Mouse (Mus musculus): ENCODE results near the gene Lrrc8d. TPM values are rescaled to one million over a fixed set of nuclear protein-coding genes. Genes with fewer than 3 reads are reported as not detected.
"Not testable (repeated sequence)": the region's sequence is repeated elsewhere in the genome, so short reads cannot be mapped to it uniquely, and the experiment has no call there.

Lrrc8d gene
- polyA plus RNA-seq, 1 experiment from 2014 or later = 35.7 TPM

DNA sequence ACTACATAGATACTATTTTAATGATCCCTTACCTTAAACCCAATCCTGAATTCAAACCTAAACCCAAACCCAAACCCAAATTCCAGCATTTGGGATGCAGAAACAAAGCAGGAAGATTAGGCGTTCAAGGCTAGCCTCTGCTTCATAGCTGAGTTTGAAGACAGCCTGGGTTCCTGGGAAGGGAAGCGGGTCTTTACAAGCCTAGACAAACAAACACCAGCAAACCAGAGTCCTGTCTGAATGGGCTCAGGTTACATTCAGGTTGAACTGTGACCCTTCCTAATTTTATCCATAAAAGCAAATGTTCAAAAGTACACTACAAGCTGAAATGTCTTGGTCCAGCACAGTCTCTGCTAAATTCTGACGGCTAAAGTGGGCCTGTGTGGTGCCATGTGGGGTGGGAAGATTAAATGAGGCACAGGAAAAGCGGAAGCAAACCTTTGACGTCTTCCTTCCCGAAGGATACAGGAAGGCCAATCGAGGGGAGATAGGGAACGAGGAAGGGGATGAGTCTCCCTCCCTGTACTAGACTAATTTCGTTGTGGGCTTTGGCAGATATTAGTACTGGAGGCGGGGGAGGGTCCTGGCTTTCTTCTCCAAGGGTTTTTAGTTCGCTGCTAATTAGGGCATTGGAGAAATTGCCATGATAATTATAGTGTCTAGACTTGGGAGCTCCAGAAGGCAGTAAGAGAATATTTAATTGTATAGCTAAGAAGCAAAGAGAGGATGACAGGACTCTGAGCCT, 160.1 kb downstream of the Lrrc8d start:
- no peak for ATAC-seq (ENCODE audit: low read depth)

DNA sequence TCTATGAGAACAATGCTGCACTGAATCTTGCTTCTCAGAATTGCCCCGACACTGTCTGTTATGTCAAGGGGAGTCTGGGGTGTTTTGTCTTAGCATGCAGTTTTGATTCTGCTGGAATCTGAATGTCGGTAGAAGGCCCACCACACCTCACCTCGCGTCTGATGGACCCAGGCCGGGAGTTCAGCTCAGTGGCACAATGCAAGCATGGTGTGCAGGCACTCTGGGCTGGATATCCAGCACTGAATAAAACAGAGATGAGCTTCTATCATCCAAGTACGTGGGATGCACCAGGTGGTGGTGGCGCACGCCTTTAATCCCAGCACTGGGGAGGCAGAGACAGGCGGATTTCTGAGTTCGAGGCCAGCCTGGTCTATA, 160.7 kb downstream of the Lrrc8d start:
- WGBS = 92% methylated on average over 10 of the region's 10 CpGs
- Histone ChIP-seq H3K27me3 (ENCODE audit: control insufficient read depth, insufficient read depth, low read length) (no peaks in the 10 kb centered on the region), H3K4me3 (ENCODE audit: low read depth, low read length) (no peak overlapping the region), H3K9me3 (ENCODE audit: control insufficient read depth, low read length) (no peaks in the 10 kb centered on the region), H3K36me3 (ENCODE audit: control insufficient read depth, insufficient read depth, low read length) (no peaks in the 10 kb centered on the region), H3K4me1 (ENCODE audit: control insufficient read depth, insufficient read depth, low read length) (no peaks in the 10 kb centered on the region), H3K9ac (replicated peaks; ENCODE audit: low read depth, low read length) (no peak overlapping the region), H3K4me2 (ENCODE audit: low read depth, low read length) (no peak overlapping the region), H3K27ac (ENCODE audit: low read depth, low read length) (no peak overlapping the region)
- ATAC-seq (ENCODE audit: low read depth) = no peak

More for the DNA sequence above, 160.1 kb downstream of the Lrrc8d start:
- H3K27me3 ChIP-seq (ENCODE audit: control insufficient read depth, insufficient read depth, low read length) = no peaks in the 10 kb centered on the region
- H3K4me2 ChIP-seq (ENCODE audit: low read depth, low read length) = no peak overlapping the region
- no peak overlapping the region for H3K4me3 ChIP-seq (ENCODE audit: low read depth, low read length)
- H3K9ac ChIP-seq (replicated peaks; ENCODE audit: low read depth, low read length) = no peak overlapping the region
- no peaks in the 10 kb centered on the region for H3K9me3 ChIP-seq (ENCODE audit: control insufficient read depth, low read length)
- 72% methylated on average over 11 of the region's 11 CpGs for WGBS
- H3K36me3 ChIP-seq (ENCODE audit: control insufficient read depth, insufficient read depth, low read length) = no peaks in the 10 kb centered on the region
- no peak overlapping the region for H3K27ac ChIP-seq (ENCODE audit: low read depth, low read length)
- H3K4me1 ChIP-seq (ENCODE audit: control insufficient read depth, insufficient read depth, low read length) = no peaks in the 10 kb centered on the region

DNA sequence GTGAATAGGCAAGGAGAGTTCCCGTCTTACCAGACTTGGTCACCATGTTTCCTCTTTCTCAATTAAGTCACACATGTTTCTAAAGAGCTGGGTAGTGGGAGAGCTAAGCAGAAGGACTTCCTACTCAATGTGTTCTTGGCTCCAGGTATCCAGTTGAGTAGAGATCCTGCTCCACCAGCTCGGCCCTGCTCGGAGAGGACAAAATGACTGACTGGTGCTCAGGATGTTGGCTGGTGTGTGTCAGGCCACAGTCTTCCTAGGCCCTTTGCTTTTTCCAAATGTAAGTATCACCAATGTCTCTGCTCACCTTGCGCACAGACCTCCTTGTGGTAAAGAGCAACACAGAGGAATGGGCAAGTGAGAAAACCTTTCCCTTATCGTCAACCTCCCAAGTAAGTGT, 161.8 kb downstream of the Lrrc8d start:
- no peaks in the 10 kb centered on the region for H3K9me3 ChIP-seq (ENCODE audit: control insufficient read depth, low read length)
- no peaks in the 10 kb centered on the region for H3K27me3 ChIP-seq (ENCODE audit: control insufficient read depth, insufficient read depth, low read length)
- H3K36me3 ChIP-seq (ENCODE audit: control insufficient read depth, insufficient read depth, low read length) = no peaks in the 10 kb centered on the region
- no peaks in the 10 kb centered on the region for H3K4me1 ChIP-seq (ENCODE audit: control insufficient read depth, insufficient read depth, low read length)
- H3K27ac ChIP-seq (ENCODE audit: low read depth, low read length) = no peak overlapping the region
- H3K4me2 ChIP-seq (ENCODE audit: low read depth, low read length) = no peak overlapping the region
- H3K9ac ChIP-seq (replicated peaks; ENCODE audit: low read depth, low read length) = no peak overlapping the region
- ATAC-seq (ENCODE audit: low read depth) = no peak
- no peak overlapping the region for H3K4me3 ChIP-seq (ENCODE audit: low read depth, low read length)
- WGBS = 97% methylated on average over 5 of the region's 5 CpGs

DNA sequence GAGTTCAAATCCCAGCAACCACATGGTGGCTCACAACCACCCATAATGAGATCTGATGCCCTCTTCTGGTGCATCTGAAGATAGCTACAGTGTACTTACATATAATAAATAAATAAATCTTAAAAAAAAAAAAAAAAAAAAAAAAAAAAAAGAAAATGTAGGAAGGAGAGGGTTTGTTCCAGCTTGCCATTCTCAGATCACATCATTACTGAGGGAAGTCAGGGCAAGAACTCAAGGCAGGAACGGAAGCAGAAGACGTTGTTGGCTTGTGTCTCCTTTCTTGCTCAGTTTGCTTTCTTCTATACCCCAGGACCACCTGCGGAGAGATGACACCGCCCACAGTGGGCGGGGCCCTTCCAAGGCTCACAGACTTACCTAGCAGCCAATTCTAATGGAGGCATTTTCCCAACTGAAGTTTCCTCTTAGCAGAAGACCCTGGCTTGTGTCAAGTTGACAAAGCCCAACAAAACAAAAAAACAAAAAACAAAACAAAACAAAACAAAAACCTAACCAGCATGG, 165.4 kb downstream of the Lrrc8d start:
- 60% methylated on average over 5 of the region's 5 CpGs for WGBS
- H3K36me3 ChIP-seq (ENCODE audit: control insufficient read depth, insufficient read depth, low read length); H3K4me1 ChIP-seq (ENCODE audit: control insufficient read depth, insufficient read depth, low read length); H3K4me3 ChIP-seq (ENCODE audit: low read depth, low read length); ATAC-seq (ENCODE audit: low read depth); H3K27ac ChIP-seq (ENCODE audit: low read depth, low read length); H3K27me3 ChIP-seq (ENCODE audit: control insufficient read depth, insufficient read depth, low read length); H3K4me2 ChIP-seq (ENCODE audit: low read depth, low read length); H3K9ac ChIP-seq (replicated peaks; ENCODE audit: low read depth, low read length); H3K9me3 ChIP-seq (ENCODE audit: control insufficient read depth, low read length): not testable (repeated sequence)

DNA sequence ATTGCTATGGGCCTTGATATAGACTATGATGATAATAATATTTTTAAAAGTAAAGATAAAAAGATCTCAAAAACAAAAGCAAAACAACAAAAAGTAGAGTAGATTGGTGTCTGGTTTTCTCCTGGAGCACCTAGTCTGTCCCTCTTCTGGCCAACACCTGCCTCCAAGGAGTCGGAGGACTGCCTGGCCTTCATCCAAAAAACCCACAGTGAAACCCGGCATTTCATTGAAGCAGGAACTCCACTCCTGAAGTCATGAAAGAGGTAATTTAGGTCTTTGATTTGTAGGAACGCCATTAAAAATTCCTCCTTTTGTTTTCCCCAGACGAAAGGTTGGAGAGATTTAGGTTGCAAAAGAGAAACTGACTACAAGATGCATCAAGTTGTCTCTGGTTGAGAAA, 167.7 kb downstream of the Lrrc8d start:
- no peak overlapping the region for H3K4me3 ChIP-seq (ENCODE audit: low read depth, low read length)
- ATAC-seq (ENCODE audit: low read depth) = no peak
- no peaks in the 10 kb centered on the region for H3K27me3 ChIP-seq (ENCODE audit: control insufficient read depth, insufficient read depth, low read length)
- no peak overlapping the region for H3K27ac ChIP-seq (ENCODE audit: low read depth, low read length)
- no peak overlapping the region for H3K9ac ChIP-seq (replicated peaks; ENCODE audit: low read depth, low read length)
- H3K4me2 ChIP-seq (ENCODE audit: low read depth, low read length) = no peak overlapping the region; the same call in 1 of the 2 replicates
- peaks cover 8% of the 10 kb centered on the region; the same call in 1 of the 2 replicates for H3K4me1 ChIP-seq (ENCODE audit: control insufficient read depth, insufficient read depth, low read length)
- H3K9me3 ChIP-seq (ENCODE audit: control insufficient read depth, low read length) = no peaks in the 10 kb centered on the region
- WGBS = 7% methylated on average over 4 of the region's 4 CpGs
- H3K36me3 ChIP-seq (ENCODE audit: control insufficient read depth, insufficient read depth, low read length) = no peaks in the 10 kb centered on the region

DNA sequence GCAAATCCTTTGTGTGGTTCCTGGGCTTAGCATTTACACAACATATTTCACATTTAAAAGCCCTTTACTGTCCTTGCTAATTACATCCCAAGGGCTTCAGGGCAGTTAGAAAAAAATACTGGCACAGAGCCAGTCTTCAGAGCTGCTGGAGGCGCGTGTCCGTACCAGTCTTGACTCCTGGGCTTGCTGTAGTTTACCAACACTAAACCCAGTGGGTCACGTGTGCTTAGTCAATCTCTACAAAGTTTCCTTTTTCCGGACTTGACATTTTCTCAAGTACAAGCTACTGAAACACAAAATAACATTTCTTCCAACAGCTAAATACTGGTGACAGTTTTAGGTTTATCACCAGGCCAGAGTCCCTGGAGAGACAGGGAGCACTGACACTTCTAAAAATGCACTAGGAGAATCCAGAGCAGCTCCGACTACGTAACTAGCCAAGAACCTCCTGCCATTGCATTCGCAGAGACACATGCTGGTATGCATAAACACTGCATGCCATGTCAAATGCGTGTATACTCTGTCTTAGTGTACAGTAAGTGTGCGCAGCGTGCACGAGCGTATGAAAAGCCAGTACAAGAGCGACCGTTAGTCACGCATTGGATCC, 168.2 kb downstream of the Lrrc8d start:
- Histone ChIP-seq H3K9ac (replicated peaks; ENCODE audit: low read depth, low read length) (no peak overlapping the region), H3K4me1 (ENCODE audit: control insufficient read depth, insufficient read depth, low read length) (peaks cover 8% of the 10 kb centered on the region; the same call in 1 of the 2 replicates), H3K4me2 (ENCODE audit: low read depth, low read length) (no peak overlapping the region; the same call in 1 of the 2 replicates), H3K27ac (ENCODE audit: low read depth, low read length) (no peak overlapping the region), H3K27me3 (ENCODE audit: control insufficient read depth, insufficient read depth, low read length) (no peaks in the 10 kb centered on the region), H3K36me3 (ENCODE audit: control insufficient read depth, insufficient read depth, low read length) (no peaks in the 10 kb centered on the region), H3K4me3 (ENCODE audit: low read depth, low read length) (no peak overlapping the region), H3K9me3 (ENCODE audit: control insufficient read depth, low read length) (no peaks in the 10 kb centered on the region)
- peak; percentile 80 for ATAC-seq (ENCODE audit: low read depth)
- 48% methylated on average over 16 of the region's 16 CpGs for WGBS

DNA sequence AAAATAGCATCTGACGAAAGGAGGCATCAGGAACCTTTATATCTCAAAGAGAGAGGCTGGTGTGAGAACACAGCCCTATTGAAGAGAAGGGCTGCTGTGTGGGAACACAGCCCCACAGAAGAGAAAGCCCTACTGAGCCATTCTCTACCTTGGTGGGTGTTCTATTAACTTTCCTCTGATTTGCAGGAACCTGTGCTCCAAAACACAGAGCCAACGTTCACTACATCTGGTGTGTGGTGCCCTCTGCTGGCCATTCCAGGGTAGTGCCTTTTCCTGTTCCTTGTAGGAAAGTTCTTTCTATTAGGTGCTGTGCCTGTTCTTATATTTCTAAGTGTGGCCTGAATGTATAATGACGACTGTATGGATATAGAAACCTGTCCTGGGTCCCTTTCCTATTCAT, 168.8 kb downstream of the Lrrc8d start:
- no peaks in the 10 kb centered on the region for H3K9me3 ChIP-seq (ENCODE audit: control insufficient read depth, low read length)
- H3K4me1 ChIP-seq (ENCODE audit: control insufficient read depth, insufficient read depth, low read length) = peaks cover 8% of the 10 kb centered on the region; the same call in 1 of the 2 replicates
- peak; percentile 75 for ATAC-seq (ENCODE audit: low read depth)
- no peak overlapping the region for H3K9ac ChIP-seq (replicated peaks; ENCODE audit: low read depth, low read length)
- H3K4me2 ChIP-seq (ENCODE audit: low read depth, low read length) = no peak overlapping the region; the same call in 1 of the 2 replicates
- H3K36me3 ChIP-seq (ENCODE audit: control insufficient read depth, insufficient read depth, low read length) = no peaks in the 10 kb centered on the region
- WGBS = 25% methylated on average over 3 of the region's 3 CpGs
- H3K27me3 ChIP-seq (ENCODE audit: control insufficient read depth, insufficient read depth, low read length) = no peaks in the 10 kb centered on the region
- H3K27ac ChIP-seq (ENCODE audit: low read depth, low read length) = no peak overlapping the region
- no peak overlapping the region for H3K4me3 ChIP-seq (ENCODE audit: low read depth, low read length)

DNA sequence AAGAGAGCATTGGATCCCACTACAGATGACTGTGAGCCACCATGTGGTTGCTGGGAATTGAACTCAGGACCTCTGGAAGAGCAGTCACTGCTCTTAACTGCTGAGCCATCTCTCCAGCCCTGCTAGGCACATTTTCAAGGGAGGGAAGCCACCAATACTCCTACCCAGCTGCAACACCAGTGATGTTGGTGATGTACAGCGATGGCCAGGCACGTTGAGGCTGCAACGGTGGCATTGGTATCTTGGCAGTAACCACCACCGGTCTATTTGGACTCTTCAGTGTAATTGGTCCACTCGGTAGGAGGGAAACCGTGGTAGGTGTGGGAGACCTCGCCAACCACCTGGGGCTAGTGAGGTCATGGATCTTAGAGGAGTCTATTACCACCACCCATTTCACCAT, 170.0 kb downstream of the Lrrc8d start:
- no peak for ATAC-seq (ENCODE audit: low read depth)
- Histone ChIP-seq H3K4me2 (ENCODE audit: low read depth, low read length) (no peak overlapping the region), H3K4me1 (ENCODE audit: control insufficient read depth, insufficient read depth, low read length) (peaks cover 8% of the 10 kb centered on the region; the same call in 1 of the 2 replicates), H3K36me3 (ENCODE audit: control insufficient read depth, insufficient read depth, low read length) (no peaks in the 10 kb centered on the region), H3K27ac (ENCODE audit: low read depth, low read length) (no peak overlapping the region), H3K9ac (replicated peaks; ENCODE audit: low read depth, low read length) (no peak overlapping the region), H3K27me3 (ENCODE audit: control insufficient read depth, insufficient read depth, low read length) (no peaks in the 10 kb centered on the region), H3K9me3 (ENCODE audit: control insufficient read depth, low read length) (no peaks in the 10 kb centered on the region), H3K4me3 (ENCODE audit: low read depth, low read length) (no peak overlapping the region)
- 82% methylated on average over 7 of the region's 7 CpGs for WGBS

DNA sequence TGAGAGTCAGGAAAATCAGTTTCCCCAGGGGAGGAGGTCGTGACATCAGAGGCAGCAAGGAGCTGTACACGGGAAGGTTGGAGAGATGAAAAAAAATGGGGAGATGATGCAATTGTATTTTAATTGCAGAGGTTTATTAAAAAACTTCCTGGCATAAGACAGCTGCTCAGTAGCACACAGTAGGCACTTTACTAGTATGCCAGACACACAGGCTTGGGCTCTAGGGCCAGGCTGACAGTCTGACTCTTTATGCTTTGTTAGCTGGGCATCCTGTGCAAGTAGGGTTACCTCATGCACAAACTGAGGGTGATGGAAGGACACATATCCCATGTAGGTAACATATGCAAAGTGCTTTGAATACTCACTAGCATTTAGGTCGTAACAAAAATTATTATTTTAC, 171.4 kb downstream of the Lrrc8d start:
- H3K4me2 ChIP-seq (ENCODE audit: low read depth, low read length) = no peak overlapping the region
- H3K4me3 ChIP-seq (ENCODE audit: low read depth, low read length) = no peak overlapping the region
- no peaks in the 10 kb centered on the region for H3K9me3 ChIP-seq (ENCODE audit: control insufficient read depth, low read length)
- no peaks in the 10 kb centered on the region for H3K36me3 ChIP-seq (ENCODE audit: control insufficient read depth, insufficient read depth, low read length)
- WGBS = 73% methylated on average over 3 of the region's 3 CpGs
- no peak for ATAC-seq (ENCODE audit: low read depth)
- H3K9ac ChIP-seq (replicated peaks; ENCODE audit: low read depth, low read length) = no peak overlapping the region
- H3K4me1 ChIP-seq (ENCODE audit: control insufficient read depth, insufficient read depth, low read length) = peaks cover 8% of the 10 kb centered on the region; the same call in 1 of the 2 replicates
- no peak overlapping the region for H3K27ac ChIP-seq (ENCODE audit: low read depth, low read length)
- no peaks in the 10 kb centered on the region for H3K27me3 ChIP-seq (ENCODE audit: control insufficient read depth, insufficient read depth, low read length)
